Mouse (Mus musculus) heart, postnatal 0 days (tissue): ENCODE data around the gene Pptc7. TPM values are rescaled to one million over a fixed set of nuclear protein-coding genes. Genes with fewer than 3 reads are reported as not detected.

Experiments used
- ATAC-seq: fragments of 200-750 bp; cut with Nextera tagmentation; 2 replicates; pipeline ENCODE4 v1.8.0; 2017; ENCODE audit warnings: low read depth, moderate number of reproducible peaks, moderate library complexity; ENCODE audit not compliant: insufficient read depth
- DNase-seq: peaks from one replicate; pipeline ENCODE4 v3.0.0-alpha.2; 2016; ENCODE audit warnings: low spot score
- H3K27ac ChIP-seq: fragments of 300-500 bp; sonication (generic); 2 replicates; pipeline ENCODE4 v1.5.1; 2014; ENCODE audit warnings: low read depth, mild to moderate bottlenecking
- H3K27me3 ChIP-seq: fragments of 300-500 bp; sonication (generic); 2 replicates; pipeline ENCODE4 v1.6.1; 2014; ENCODE audit warnings: low read length, mixed read lengths; ENCODE audit not compliant: control insufficient read depth, insufficient read depth
- H3K36me3 ChIP-seq: fragments of 300-500 bp; sonication (generic); replicated peaks from 2 replicates; pipeline ENCODE4 v1.6.1; 2014; ENCODE audit warnings: low read length, mixed read lengths; ENCODE audit not compliant: control insufficient read depth, insufficient read depth
- H3K4me1 ChIP-seq: fragments of 300-500 bp; sonication (generic); 2 replicates; pipeline ENCODE4 v1.6.1; 2014; ENCODE audit warnings: antibody characterized with exemption; ENCODE audit not compliant: control insufficient read depth, insufficient read depth
- H3K4me2 ChIP-seq: fragments of 300-500 bp; sonication (generic); 2 replicates; pipeline ENCODE4 v1.6.1; 2014; ENCODE audit warnings: low read depth, mild to moderate bottlenecking, low read length, moderate library complexity
- H3K4me3 ChIP-seq: fragments of 300-500 bp; sonication (generic); 2 replicates; pipeline ENCODE4 v1.5.1; 2014; ENCODE audit warnings: low read depth, low read length
- H3K9ac ChIP-seq: fragments of 300-500 bp; sonication (generic); replicated peaks from 2 replicates; pipeline ENCODE4 v1.6.1; 2014; ENCODE audit warnings: low read depth, low read length, mixed read lengths
- H3K9me3 ChIP-seq: fragments of 300-500 bp; sonication (generic); replicated peaks from 2 replicates; pipeline ENCODE4 v1.6.1; 2016; ENCODE audit warnings: low read length; ENCODE audit not compliant: control insufficient read depth
- CTCF ChIP-seq: IDR thresholded peaks from 2 replicates; pipeline ENCODE4 v1.5.1; 2016; ENCODE audit warnings: antibody characterized with exemption, control low read depth, low read depth
- EP300 ChIP-seq: IDR thresholded peaks from 2 replicates; pipeline ENCODE4 v1.6.1; 2016; ENCODE audit warnings: antibody characterized with exemption, low read depth
- WGBS: fragments of 180-500 bp; shearing (Covaris S2); extraction: QIAGEN DNeasy Blood & Tissue Kit; methylation state at CpG from one replicate; pipeline ENCODE4 v1.1.7; 2014; 5-methylcytosine and 5-hydroxymethylcytosine counted together
- polyA plus RNA-seq: library from polyadenylated mRNA; unstranded; fragments of >200 nt; fragmentation: Nextera tagmentation; extraction: Ambion mirVana; gene quantifications from 2 replicates; pipeline ENCODE4 v1.2.1, GENCODE M21; 2015
- total RNA-seq: library from RNA; depleted of rRNA; stranded (reverse); fragments of >200 nt; gene quantifications from 2 replicates; pipeline ENCODE4 v1.2.3, GENCODE M21; 2014; ENCODE audit warnings: low replicate concordance

The Pptc7 gene
- total and polyA plus RNA-seq, 2 experiments from 2014 or later: 20.5 to 33.9 TPM

DNA sequence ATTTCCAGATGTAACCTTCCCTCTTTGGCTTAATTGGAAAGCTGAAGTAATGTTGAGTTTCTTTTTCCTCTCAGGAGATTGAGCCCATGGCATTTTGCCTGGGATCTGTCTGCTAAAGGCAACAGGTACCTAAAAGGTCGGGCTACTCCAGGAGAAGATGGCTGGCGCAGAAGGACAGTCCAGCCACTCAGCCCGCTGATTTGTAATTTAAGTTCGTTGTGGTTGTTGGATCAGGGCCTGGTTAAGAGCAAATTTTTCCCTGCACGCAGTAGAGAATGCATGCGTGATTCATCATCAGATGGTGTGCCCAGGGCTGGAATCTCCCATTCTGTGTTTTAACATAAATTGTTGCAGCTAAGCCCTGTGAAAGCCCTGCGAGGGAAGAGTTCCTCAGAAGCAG lies 19.8 kb downstream of the Pptc7 start:
- Histone ChIP-seq H3K4me2 (no peak overlapping the region), H3K36me3 (peaks cover 10% of the 10 kb centered on the region), H3K9me3 (no peaks in the 10 kb centered on the region), H3K4me3 (no peak overlapping the region), H3K27me3 (no peaks in the 10 kb centered on the region), H3K9ac (no peak overlapping the region), H3K4me1 (peaks cover 39% of the 10 kb centered on the region), H3K27ac (peak overlapping the region; percentile 1)
- TF ChIP-seq EP300 (no peak), CTCF (no peak)
- 60% methylated on average over 7 of the region's 7 CpGs for WGBS
- ATAC-seq (no peak), DNase-seq (no peak)

DNA sequence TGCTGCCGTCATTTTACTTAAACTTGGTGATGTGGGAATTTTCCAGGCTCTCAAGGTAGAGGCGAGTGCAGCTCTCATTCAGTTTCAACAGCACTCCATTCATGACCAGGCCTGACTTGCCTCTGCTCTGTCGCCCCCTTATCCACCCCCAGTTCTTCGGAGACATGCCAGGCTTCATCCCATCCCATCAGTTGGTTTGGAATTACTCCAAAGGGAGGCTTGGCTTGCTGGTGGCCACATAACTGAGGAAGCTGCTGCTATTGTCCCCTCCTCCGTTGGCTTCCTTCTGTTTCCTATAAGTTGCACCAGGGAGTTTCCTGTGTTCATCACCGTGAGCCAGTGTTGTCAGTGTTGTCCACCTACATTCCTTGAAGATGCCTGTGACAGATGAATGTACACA lies 20.4 kb downstream of the Pptc7 start:
- no peak overlapping the region for H3K9ac ChIP-seq
- no peak overlapping the region for H3K4me3 ChIP-seq
- ATAC-seq (no peak), DNase-seq (no peak)
- peaks cover 39% of the 10 kb centered on the region for H3K4me1 ChIP-seq
- no peak for TF ChIP-seq EP300
- TF ChIP-seq CTCF: no peak
- no peak overlapping the region for H3K4me2 ChIP-seq
- H3K36me3 ChIP-seq: peaks cover 12% of the 10 kb centered on the region
- H3K27me3 ChIP-seq: no peaks in the 10 kb centered on the region
- H3K9me3 ChIP-seq: no peaks in the 10 kb centered on the region
- WGBS: 45% methylated on average over 6 of the region's 6 CpGs
- H3K27ac ChIP-seq: peak overlapping the region; percentile 1; the same call in 1 of the 2 replicates

DNA sequence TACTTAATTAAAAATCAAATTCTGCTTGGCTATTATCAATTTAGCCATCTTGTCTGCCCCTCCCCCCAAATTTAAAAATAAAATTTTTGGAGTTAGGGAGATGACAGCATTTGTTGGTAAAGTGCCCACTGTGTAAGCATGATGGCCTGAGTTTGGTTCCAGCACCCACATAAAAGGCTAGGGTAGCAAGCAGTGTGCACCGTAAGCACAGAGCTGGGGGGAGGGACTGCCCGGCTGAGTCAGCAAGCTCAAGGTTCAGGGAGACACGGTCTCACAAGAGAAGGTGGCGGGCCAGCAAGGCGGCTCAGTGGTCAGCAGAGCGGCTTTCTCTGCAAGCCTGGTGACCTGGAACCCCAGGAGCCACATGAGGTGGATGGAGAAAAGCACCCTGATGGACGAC lies 21.3 kb downstream of the Pptc7 start:
- no peaks in the 10 kb centered on the region for H3K27me3 ChIP-seq
- H3K4me1 ChIP-seq: peaks cover 39% of the 10 kb centered on the region
- TF ChIP-seq CTCF (no peak), EP300 (no peak)
- no peak overlapping the region for H3K27ac ChIP-seq
- H3K9me3 ChIP-seq: no peaks in the 10 kb centered on the region
- no peak for DNase-seq
- no peak for ATAC-seq
- no peak overlapping the region for H3K4me3 ChIP-seq
- WGBS: 85% methylated on average over 7 of the region's 7 CpGs
- no peak overlapping the region for H3K4me2 ChIP-seq
- H3K36me3 ChIP-seq: peaks cover 14% of the 10 kb centered on the region
- no peak overlapping the region for H3K9ac ChIP-seq

DNA sequence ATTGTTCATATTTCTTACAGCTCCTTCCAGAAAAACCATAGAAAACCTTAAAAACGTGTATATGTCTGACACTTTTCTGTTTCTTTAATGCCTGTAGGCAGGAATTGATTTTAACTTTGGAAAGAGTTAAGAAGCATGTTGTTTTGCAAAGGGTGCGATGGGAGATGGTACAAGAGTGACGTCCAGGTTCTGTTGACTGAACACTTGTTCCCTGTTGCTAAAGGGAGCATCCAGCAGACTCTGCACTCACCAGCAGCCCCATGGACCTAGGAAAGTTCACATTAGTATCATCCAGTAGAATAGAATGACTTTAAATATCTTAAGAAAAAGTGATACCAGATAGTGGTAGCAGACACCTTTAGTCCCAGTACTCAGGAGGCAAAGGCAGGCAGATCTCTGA lies 22.4 kb downstream of the Pptc7 start:
- peaks cover 37% of the 10 kb centered on the region for H3K4me1 ChIP-seq
- H3K27me3 ChIP-seq: no peaks in the 10 kb centered on the region
- no peak overlapping the region for H3K4me3 ChIP-seq
- H3K27ac ChIP-seq: no peak overlapping the region
- no peak overlapping the region for H3K4me2 ChIP-seq
- 85% methylated on average over 3 of the region's 3 CpGs for WGBS
- DNase-seq (no peak), ATAC-seq (no peak)
- H3K9me3 ChIP-seq: no peaks in the 10 kb centered on the region
- TF ChIP-seq CTCF (no peak), EP300 (no peak)
- peaks cover 21% of the 10 kb centered on the region for H3K36me3 ChIP-seq
- H3K9ac ChIP-seq: no peak overlapping the region

DNA sequence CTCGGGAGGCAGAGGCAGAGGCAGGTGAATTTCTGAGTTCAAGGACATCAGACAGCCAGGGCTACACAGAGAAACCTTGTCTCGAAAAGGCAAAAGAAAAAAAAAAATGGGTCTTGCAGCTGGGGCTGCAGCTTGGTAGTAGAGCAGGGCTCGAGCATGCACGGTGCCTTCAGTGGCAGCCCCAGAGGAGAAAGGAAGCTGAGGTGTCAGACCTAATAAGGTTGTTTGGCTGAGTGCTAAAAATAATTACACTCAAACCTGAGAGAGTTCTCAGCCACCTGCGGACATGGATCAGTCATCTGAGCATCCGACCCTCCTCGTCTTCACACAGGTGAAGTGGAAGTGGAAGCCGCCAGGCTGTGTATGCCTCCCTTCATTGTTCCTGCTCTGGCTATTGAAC lies 26.5 kb downstream of the Pptc7 start:
- no peak overlapping the region for H3K4me2 ChIP-seq
- H3K4me1 ChIP-seq: peaks cover 9% of the 10 kb centered on the region; the same call in 1 of the 2 replicates
- H3K27ac ChIP-seq: peak overlapping the region; percentile 33; the same call in 1 of the 2 replicates
- no peaks in the 10 kb centered on the region for H3K9me3 ChIP-seq
- DNase-seq (no peak), ATAC-seq (no peak)
- peaks cover 30% of the 10 kb centered on the region for H3K36me3 ChIP-seq
- H3K27me3 ChIP-seq: no peaks in the 10 kb centered on the region
- 50% methylated on average over 8 of the region's 8 CpGs for WGBS
- no peak overlapping the region for H3K4me3 ChIP-seq
- H3K9ac ChIP-seq: no peak overlapping the region
- no peak for TF ChIP-seq CTCF
- no peak for TF ChIP-seq EP300

DNA sequence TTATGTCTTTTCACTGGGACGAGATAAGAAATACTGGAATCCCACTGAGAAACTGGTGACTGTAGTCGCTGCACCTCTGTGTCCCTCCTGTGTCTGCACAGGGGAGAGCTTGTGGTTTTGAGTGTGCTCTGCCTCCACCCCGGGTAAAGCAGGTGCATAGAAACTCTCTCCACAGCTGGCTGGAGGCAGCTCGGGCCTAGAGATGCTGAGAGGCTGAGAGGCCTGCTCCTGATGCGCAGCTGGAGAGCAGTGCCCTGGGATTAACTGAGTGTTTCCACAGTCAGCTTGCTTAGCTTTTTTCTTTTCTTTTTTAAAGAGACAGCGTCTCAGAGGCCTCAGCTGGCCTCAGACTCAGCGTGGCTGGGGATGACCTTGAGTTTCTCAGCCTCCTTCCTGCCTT lies 27.5 kb downstream of the Pptc7 start:
- TF ChIP-seq CTCF: no peak
- TF ChIP-seq EP300: no peak
- ATAC-seq (no peak), DNase-seq (no peak)
- Histone ChIP-seq H3K27ac (no peak overlapping the region; the same call in 1 of the 2 replicates), H3K9me3 (no peaks in the 10 kb centered on the region), H3K36me3 (peaks cover 30% of the 10 kb centered on the region), H3K27me3 (no peaks in the 10 kb centered on the region), H3K4me2 (no peak overlapping the region), H3K9ac (no peak overlapping the region), H3K4me1 (peaks cover 12% of the 10 kb centered on the region), H3K4me3 (no peak overlapping the region)
- WGBS: 66% methylated on average over 7 of the region's 7 CpGs
